Mouse (Mus musculus) lung, adult 18-20 months (tissue): ENCODE measurements around the gene Rps3.

ENCODE experiments used
- DNase-seq, 2 experiments: peaks; one replicate each; pipeline ENCODE4 v3.0.0; 2022; ENCODE audit warnings: mixed read lengths in 2 of 2

Rps3 gene

GRCm38 (mm10) chr7:99438881-99439280 lies 44.7 kb downstream of the Rps3 start:
- DNase-seq, result no peak

GRCm38 (mm10) chr7:99436530-99436929 lies 47.0 kb downstream of the Rps3 start:
- no peak for DNase-seq

- peak; percentile 27 to 45 for DNase-seq
Measured at GRCm38 (mm10) chr7:99434672-99435250, 48.8 kb downstream of the Rps3 start.

GRCm38 (mm10) chr7:99432863-99433262 lies 50.7 kb downstream of the Rps3 start:
- DNase-seq, result no peak

DNA sequence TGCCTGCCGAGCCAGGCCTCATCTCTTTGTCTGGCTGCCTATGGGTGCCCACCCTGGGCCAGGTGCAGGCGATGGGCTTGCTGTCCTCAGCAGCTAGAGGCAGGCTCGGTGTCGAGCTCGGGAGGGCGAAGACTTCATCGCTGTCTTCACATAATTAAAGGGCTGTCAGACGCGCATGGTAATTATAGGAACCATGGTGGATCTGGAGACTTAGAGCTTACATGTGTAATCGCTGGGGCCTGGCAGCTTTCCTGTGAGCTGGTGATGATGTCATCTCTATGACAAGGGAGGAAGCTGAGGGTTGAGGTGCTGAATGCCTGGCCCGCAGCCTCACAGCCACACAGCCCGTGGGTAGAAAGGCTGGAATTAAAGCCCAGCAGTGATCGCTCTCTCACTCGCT lies 51.3 kb downstream of the Rps3 start:
- DNase-seq, result no peak

- DNase-seq, result no peak
Measured at GRCm38 (mm10) chr7:99430246-99430645, 53.3 kb downstream of the Rps3 start.

DNA sequence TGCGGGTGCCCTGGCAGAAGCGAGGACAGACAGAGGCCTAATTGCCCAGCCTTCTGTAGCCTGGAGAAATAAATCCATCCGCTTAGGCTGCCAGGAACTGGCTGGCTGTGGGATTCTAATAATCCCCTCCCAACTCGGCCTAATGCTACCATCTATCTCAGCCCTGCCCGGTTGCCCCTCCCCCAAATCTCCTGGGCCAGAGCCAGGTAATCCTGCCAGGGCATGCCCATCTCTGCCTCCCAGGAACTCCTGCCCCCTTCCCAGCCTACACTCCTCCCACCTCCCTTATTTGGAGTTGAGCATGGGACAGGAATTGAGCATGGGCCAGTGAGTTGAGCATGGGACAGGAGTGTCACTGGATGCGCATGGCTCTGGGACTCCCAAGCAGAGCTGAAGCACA lies 53.8 kb downstream of the Rps3 start:
- DNase-seq, result peak in 1 of 2 experiments; percentile 30

DNA sequence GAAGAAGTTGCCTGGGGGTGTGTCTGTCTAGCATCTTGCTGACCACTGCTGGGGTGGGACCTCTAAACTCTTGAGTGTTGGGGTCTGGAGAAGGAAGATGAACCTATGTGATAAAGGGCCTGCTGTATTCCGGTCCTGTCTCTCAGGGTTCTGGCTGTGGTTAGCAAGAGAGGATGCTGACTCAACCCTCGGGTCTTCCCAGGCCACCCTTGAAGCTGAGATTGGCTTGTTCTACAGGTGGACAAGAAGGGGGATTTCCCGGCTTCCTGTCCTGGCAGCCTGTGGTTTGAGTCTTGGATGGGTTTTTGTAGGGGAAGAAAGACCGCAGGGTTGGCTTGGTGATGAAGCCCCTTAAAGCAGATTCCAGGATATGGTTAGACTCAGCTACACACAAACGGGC lies 54.7 kb downstream of the Rps3 start:
- no peak for DNase-seq

DNA sequence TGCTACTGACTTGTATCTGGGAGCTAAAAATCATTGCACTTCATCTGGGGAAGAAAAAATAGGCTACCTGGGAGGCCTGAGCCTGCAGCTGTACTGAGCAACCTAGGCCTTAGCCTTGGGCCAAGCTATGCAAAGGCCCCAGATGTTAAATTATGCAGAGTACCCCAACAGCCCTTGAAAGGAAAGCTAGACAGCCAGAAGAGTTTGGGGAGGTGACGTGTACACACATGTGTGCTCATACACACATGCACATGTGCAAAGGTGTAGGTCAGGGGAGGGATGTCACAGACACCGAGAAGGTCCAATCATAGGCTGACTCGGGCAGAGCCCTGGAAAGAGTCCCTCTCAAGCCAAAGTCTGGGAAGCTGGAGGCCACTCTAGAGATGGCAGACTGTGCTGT lies 55.6 kb downstream of the Rps3 start:
- DNase-seq, result no peak
